Mouse (Mus musculus) hindbrain, embryonic 10.5 days (tissue): ENCODE data around the gene D630003M21Rik. TPM values are rescaled to one million over a fixed set of nuclear protein-coding genes. Genes with fewer than 3 reads are reported as not detected.
A peak's percentile ranks its signal among the peaks of the same experiment; 100 is the strongest.

ENCODE experiments used
- DNase-seq: peaks from one replicate; pipeline ENCODE4 v3.0.0-alpha.2; 2017; ENCODE audit warnings: low spot score
- H3K27ac ChIP-seq: fragments of 300-500 bp; sonication (generic); 2 replicates; pipeline ENCODE4 v1.5.1; 2016; ENCODE audit warnings: mild to moderate bottlenecking, moderate library complexity
- H3K27me3 ChIP-seq: fragments of 300-500 bp; sonication (generic); 2 replicates; pipeline ENCODE4 v1.6.1; 2016; ENCODE audit warnings: mild to moderate bottlenecking; ENCODE audit not compliant: poor library complexity, insufficient read depth, severe bottlenecking
- H3K36me3 ChIP-seq: fragments of 300-500 bp; sonication (generic); 2 replicates; pipeline ENCODE4 v1.6.1; 2016; ENCODE audit warnings: mild to moderate bottlenecking, moderate library complexity
- H3K4me1 ChIP-seq: fragments of 300-500 bp; sonication (generic); replicated peaks from 2 replicates; pipeline ENCODE4 v1.6.1; 2016; ENCODE audit warnings: mild to moderate bottlenecking
- H3K4me3 ChIP-seq: fragments of 300-500 bp; sonication (generic); 2 replicates; pipeline ENCODE4 v1.5.1; 2016; ENCODE audit warnings: mild to moderate bottlenecking, moderate library complexity
- H3K9me3 ChIP-seq: fragments of 300-500 bp; sonication (generic); 2 replicates; pipeline ENCODE4 v1.6.1; 2016; ENCODE audit warnings: mild to moderate bottlenecking, moderate library complexity
- WGBS: fragments of 180-500 bp; shearing (Covaris S2); methylation state at CpG from one replicate; pipeline ENCODE4 v1.1.7; 2016; 5-methylcytosine and 5-hydroxymethylcytosine counted together
- polyA plus RNA-seq: library from polyadenylated mRNA; unstranded; fragments of >200 nt; fragmentation: Nextera tagmentation; extraction: Ambion mirVana; gene quantifications from 2 replicates; pipeline ENCODE4 v1.2.1, GENCODE M21; 2016

Gene D630003M21Rik
- polyA plus RNA-seq, 1 experiment from 2014 or later: 4.9 TPM

DNA sequence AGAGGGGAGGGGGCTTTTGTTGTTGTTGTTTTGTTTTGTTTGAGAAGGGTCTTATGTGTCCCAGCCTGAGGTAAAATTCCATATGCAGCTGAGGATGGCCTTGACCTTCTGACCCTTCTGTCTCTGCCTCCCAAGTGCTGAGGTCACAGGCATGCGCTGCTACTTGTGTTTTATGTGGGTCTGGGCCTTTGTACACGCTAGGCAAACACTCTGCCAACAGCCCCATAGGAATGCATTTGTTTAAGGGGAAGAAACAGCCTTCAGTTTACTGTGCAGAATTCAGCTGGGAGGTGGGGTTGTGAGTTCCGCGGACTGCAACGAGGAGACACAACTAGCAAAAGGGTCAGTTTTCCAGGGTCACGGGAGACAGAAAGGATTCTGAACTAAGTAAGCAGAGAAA lies 1.6 kb upstream of the D630003M21Rik start:
- WGBS: 27% methylated on average over 6 of the region's 6 CpGs
- Histone ChIP-seq H3K27ac (peak overlapping the region; percentile 57; the same call in 1 of the 2 replicates), H3K27me3 (peaks cover 18% of the 10 kb centered on the region), H3K4me1 (peaks cover 49% of the 10 kb centered on the region), H3K36me3 (no peaks in the 10 kb centered on the region), H3K4me3 (no peak overlapping the region), H3K9me3 (no peaks in the 10 kb centered on the region)
- peak; percentile 11 for DNase-seq

- H3K27me3 ChIP-seq: peaks cover 18% of the 10 kb centered on the region
- peak overlapping the region; percentile 58 for H3K4me3 ChIP-seq
- H3K36me3 ChIP-seq: no peaks in the 10 kb centered on the region
- 32% methylated on average over 7 of the region's 7 CpGs for WGBS
- DNase-seq: no peak
- no peaks in the 10 kb centered on the region for H3K9me3 ChIP-seq
- H3K4me1 ChIP-seq: peaks cover 49% of the 10 kb centered on the region
- peak overlapping the region; percentile 85 for H3K27ac ChIP-seq
Observed at GRCm38 (mm10) chr2:158229503-158229892, 476 bp upstream of the D630003M21Rik start.

DNA sequence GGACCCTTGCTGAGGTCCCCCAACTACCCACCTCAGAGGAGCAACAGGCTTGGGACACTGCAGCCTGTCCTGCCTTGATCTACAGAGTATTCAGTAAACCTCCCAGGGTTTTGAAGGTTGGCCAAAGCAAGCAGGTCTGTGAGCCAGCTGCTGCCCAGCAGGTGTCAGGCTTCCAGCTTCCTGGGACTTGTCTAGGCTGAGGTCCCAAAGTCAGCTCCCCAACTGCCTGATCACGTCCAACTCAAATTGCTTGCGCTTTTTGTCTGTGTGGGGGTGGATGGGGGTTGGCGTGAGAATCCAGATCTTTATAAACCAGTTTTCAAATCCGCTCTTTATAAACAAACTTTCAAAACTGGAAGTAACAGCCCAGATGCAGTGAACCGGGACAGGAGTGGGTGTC lies 3.7 kb downstream of the D630003M21Rik start:
- 80% methylated on average over 5 of the region's 5 CpGs for WGBS

DNA sequence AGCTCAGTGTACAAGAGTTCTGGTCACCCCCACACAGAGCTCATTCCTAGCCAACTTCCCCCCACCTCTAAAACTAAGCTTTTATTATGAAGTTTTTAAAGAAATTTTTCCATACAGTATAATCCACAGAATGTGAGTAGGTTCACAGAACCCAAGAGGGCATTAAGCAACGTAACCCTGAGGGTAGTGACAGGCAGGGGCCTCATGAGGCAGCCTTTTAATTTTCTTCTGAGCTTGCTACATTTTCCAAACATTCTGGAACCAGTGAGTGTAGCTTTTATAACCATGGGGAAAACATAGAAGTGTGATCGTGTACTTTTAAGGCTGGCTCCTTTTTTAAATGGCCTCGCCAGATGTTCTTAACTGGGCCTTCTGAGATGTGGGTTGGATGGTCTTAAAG lies 5.5 kb downstream of the D630003M21Rik start:
- Histone ChIP-seq H3K4me3 (no peak overlapping the region), H3K27ac (no peak overlapping the region), H3K4me1 (peaks cover 12% of the 10 kb centered on the region; the same call in 1 of the 2 replicates), H3K36me3 (0 out of 2 replicates have a peak, but pooled peaks cover 4% of the 10 kb centered on the region), H3K27me3 (no peaks in the 10 kb centered on the region; the same call in 1 of the 2 replicates), H3K9me3 (no peaks in the 10 kb centered on the region)
- DNase-seq: no peak
- 86% methylated on average over 3 of the region's 3 CpGs for whole genome bisulfite sequencing

More for the DNA sequence above, 3.7 kb downstream of the D630003M21Rik start:
- H3K27me3 ChIP-seq: peaks cover 13% of the 10 kb centered on the region; the same call in 1 of the 2 replicates
- H3K4me3 ChIP-seq: no peak overlapping the region
- no peak overlapping the region for H3K27ac ChIP-seq
- DNase-seq: no peak
- peaks cover 28% of the 10 kb centered on the region for H3K4me1 ChIP-seq
- no peaks in the 10 kb centered on the region for H3K9me3 ChIP-seq
- no peaks in the 10 kb centered on the region for H3K36me3 ChIP-seq

- H3K9me3 ChIP-seq: no peaks in the 10 kb centered on the region
- no peak overlapping the region for H3K27ac ChIP-seq
- WGBS: 69% methylated on average over 4 of the region's 4 CpGs
- no peak overlapping the region for H3K4me3 ChIP-seq
- DNase-seq: no peak
- H3K27me3 ChIP-seq: no peaks in the 10 kb centered on the region
- H3K36me3 ChIP-seq: 0 out of 2 replicates have a peak, but pooled peaks cover 4% of the 10 kb centered on the region
- H3K4me1 ChIP-seq: peaks cover 4% of the 10 kb centered on the region; the same call in 1 of the 2 replicates
Observed at GRCm38 (mm10) chr2:158222664-158223063, 6.4 kb downstream of the D630003M21Rik start.

DNA sequence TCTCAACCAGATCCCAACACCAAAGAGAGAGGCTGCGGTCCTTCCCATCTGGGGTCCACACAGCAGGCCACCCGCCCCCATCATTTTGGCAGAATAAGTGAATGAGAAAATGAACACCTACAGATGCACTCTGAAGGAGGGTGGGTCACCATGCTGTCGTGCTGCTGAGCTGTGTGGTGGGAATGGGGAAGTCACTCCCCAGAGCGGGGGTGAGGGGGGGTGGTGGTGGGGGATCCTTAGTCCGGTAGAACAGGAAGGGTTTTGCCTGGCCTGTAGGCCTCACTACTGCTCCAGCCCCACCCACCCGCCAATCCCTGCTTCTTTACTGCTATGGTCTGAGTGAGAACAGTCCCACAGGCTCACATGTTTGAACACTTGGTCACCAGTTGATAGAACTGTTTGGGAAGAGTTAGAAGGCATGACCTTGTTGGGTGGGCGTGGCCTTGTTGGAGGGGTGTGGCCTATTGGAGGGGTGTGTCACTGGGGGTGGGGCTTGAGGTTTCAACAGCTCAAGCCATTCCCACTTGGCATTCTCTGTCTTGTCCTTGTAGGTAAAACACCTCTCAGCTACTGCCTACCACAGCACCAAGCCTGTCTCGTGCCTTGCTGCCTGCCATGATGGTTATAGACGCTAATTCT lies 7.5 kb downstream of the D630003M21Rik start:
- Histone ChIP-seq H3K36me3 (0 out of 2 replicates have a peak, but pooled peaks cover 4% of the 10 kb centered on the region), H3K4me3 (no peak overlapping the region), H3K4me1 (peaks cover 7% of the 10 kb centered on the region), H3K27ac (no peak overlapping the region), H3K9me3 (no peaks in the 10 kb centered on the region), H3K27me3 (no peaks in the 10 kb centered on the region)
- DNase-seq: no peak
- WGBS: 91% methylated on average over 9 of the region's 9 CpGs

DNA sequence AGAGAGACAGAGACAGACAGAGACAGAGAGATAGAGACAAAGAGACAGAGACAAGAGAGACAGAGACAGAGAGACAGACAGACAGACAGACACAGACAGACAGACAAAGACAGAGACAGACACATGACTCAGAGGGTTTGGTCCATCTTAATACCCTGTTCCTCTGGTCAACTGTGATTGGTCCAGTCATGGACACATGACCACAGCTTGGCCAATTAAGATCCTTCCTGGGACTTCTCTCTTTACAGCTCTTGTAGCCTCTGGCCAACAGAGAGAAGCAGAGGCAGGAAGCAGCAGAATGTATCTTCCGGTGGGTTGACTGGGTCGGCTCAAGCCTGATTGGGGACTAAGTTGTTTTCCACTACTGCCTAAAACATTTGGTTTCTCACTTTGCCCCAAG lies 9.5 kb downstream of the D630003M21Rik start:
- DNase-seq: no peak
- whole genome bisulfite sequencing: 93% methylated on average over 2 of the region's 2 CpGs

DNA sequence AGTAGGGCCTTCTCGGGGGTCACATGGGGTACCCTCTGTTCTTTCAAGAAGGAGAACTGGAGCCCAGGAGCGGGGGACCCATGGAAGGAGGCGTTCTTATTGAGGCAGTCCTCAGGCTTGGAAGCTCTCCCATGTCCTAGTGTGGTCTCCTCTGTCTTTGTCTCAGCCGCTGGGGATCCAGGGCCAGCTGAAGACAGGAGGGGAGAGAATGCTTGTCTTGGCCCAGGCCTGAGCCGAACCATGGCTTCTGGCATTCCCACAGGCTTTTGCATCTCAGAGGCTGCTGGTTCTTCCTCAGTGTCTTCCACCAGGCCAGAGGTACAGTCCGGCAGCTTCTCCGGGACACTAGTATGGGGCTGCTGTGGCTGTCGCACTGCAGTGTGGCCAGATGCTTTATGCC lies 12.5 kb downstream of the D630003M21Rik start:
- H3K4me1 ChIP-seq: peaks cover 15% of the 10 kb centered on the region
- no peak overlapping the region for H3K4me3 ChIP-seq
- no peaks in the 10 kb centered on the region for H3K9me3 ChIP-seq
- H3K36me3 ChIP-seq: 0 out of 2 replicates have a peak, but pooled peaks cover 4% of the 10 kb centered on the region
- DNase-seq: no peak
- H3K27me3 ChIP-seq: no peaks in the 10 kb centered on the region
- peak overlapping the region; percentile 17; the same call in 1 of the 2 replicates for H3K27ac ChIP-seq
- WGBS: 86% methylated on average over 8 of the region's 8 CpGs

More for the DNA sequence above, 9.5 kb downstream of the D630003M21Rik start:
- H3K36me3 ChIP-seq: 0 out of 2 replicates have a peak, but pooled peaks cover 4% of the 10 kb centered on the region
- H3K27me3 ChIP-seq: no peaks in the 10 kb centered on the region
- no peak overlapping the region for H3K4me3 ChIP-seq
- no peak overlapping the region for H3K27ac ChIP-seq
- no peaks in the 10 kb centered on the region for H3K9me3 ChIP-seq
- peaks cover 12% of the 10 kb centered on the region for H3K4me1 ChIP-seq

- no peak for DNase-seq
Observed at GRCm38 (mm10) chr2:158215283-158216117, 13.5 kb downstream of the D630003M21Rik start.

DNA sequence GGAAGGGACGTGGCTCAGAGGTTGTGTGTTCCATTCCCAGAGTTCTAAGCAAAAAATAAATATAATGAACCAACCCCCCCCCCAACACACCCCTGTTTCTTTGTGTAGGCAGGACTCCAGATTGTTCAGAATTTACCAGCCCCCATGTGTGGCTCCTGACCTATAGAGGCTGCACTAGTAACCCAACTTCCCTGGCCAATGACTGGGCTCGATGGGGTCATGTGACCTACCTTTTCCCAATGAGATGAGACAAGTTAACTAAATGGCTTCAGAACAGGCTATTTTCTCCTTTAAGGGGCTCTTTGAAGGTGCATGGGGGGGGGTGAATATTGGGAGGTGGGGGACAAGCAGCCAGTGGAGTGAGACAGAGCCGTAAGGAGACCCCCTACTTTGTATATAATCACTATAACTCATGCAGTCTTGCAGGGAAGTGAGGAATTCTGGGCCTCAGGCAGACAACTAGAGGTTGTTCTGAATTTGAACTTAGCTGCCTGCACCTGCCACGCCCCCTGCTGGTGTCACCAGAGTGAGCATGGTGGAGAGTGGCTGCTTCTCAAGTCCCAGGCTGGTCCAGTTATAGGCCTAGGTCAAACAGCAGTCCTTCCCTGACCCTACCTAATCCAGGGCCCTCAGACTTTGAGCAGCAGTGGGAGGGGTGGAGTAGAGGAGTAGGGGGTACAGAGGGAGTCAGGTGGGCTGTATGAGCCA lies 17.1 kb downstream of the D630003M21Rik start:
- peaks cover 35% of the 10 kb centered on the region for H3K4me1 ChIP-seq
- DNase-seq: no peak
- 66% methylated on average over 4 of the region's 4 CpGs for WGBS
- H3K27me3 ChIP-seq: no peaks in the 10 kb centered on the region
- 0 out of 2 replicates have a peak overlapping the region, but pooled peaks have one; percentile 5 for H3K27ac ChIP-seq
- H3K9me3 ChIP-seq: no peaks in the 10 kb centered on the region
- no peaks in the 10 kb centered on the region for H3K36me3 ChIP-seq
- 0 out of 2 replicates have a peak overlapping the region, but pooled peaks have one; percentile 16 for H3K4me3 ChIP-seq

More at GRCm38 (mm10) chr2:158215283-158216117, 13.5 kb downstream of the D630003M21Rik start:
- no peak overlapping the region for H3K4me3 ChIP-seq
- peaks cover 24% of the 10 kb centered on the region for H3K4me1 ChIP-seq
- no peaks in the 10 kb centered on the region for H3K9me3 ChIP-seq
- H3K27ac ChIP-seq: peak overlapping the region; percentile 41; the same call in 1 of the 2 replicates
- 0 out of 2 replicates have a peak, but pooled peaks cover 4% of the 10 kb centered on the region for H3K36me3 ChIP-seq
- no peaks in the 10 kb centered on the region for H3K27me3 ChIP-seq
- WGBS: 69% methylated on average over 9 of the region's 9 CpGs

- DNase-seq: no peak
- no peaks in the 10 kb centered on the region for H3K36me3 ChIP-seq
- H3K4me3 ChIP-seq: peak overlapping the region; percentile 16; the same call in 1 of the 2 replicates
Observed at GRCm38 (mm10) chr2:158210958-158211357, 18.1 kb downstream of the D630003M21Rik start.

GRCm38 (mm10) chr2:158210503-158210902 lies 18.5 kb downstream of the D630003M21Rik start:
- Histone ChIP-seq H3K27me3 (no peaks in the 10 kb centered on the region), H3K4me3 (no peak overlapping the region), H3K9me3 (no peaks in the 10 kb centered on the region), H3K27ac (peak overlapping the region; percentile 31; the same call in 1 of the 2 replicates), H3K36me3 (no peaks in the 10 kb centered on the region), H3K4me1 (peaks cover 32% of the 10 kb centered on the region)
- WGBS: 51% methylated on average over 4 of the region's 4 CpGs
- DNase-seq: no peak

More at GRCm38 (mm10) chr2:158210958-158211357, 18.1 kb downstream of the D630003M21Rik start:
- Histone ChIP-seq H3K27ac (peak overlapping the region; percentile 31; the same call in 1 of the 2 replicates), H3K4me1 (peaks cover 28% of the 10 kb centered on the region), H3K9me3 (no peaks in the 10 kb centered on the region), H3K27me3 (no peaks in the 10 kb centered on the region)
- WGBS: 32% methylated on average over 10 of the region's 10 CpGs
